Mouse (Mus musculus) gastrocnemius, adult 18-20 months (tissue): ENCODE results near the gene Ugdh. TPM values are rescaled to one million over a fixed set of nuclear protein-coding genes. Genes with fewer than 3 reads are reported as not detected.
A peak's percentile ranks its signal among the peaks of the same experiment; 100 is the strongest.

ENCODE experiments used
- DNase-seq: peaks from one replicate; pipeline ENCODE4 v3.0.0; 2021; ENCODE audit warnings: low spot score
- total RNA-seq, 2 experiments: library from RNA; stranded (reverse); gene quantifications; 2 replicates each; pipeline ENCODE4 v1.2.3; 2021

Gene Ugdh
- total RNA-seq, 2 experiments from 2014 or later = 6.9 to 13.1 TPM

GRCm38 (mm10) chr5:65429441-65429840, 6.3 kb downstream of the Ugdh start:
- DNase-seq = no peak

GRCm38 (mm10) chr5:65428321-65428720, 7.4 kb downstream of the Ugdh start:
- DNase-seq = no peak

DNA sequence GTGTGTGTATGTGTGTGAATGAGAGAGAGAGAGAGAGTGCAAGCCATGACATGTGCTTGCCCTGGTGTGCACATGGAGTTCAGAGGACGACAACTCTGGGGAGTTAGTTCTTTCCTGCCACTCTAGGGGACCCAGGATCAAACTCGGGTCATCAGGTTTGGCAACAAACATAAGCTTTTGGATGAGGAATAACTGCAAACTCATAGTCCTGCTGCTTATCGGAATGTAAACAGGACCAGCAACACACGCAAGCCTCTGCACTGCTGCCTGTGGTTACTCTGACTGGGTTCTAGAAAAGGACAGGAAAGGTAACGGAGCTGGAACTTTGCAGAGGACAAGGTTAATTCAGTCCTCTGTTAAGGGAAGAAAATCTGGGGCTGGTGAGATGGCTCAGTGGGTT, 10.5 kb downstream of the Ugdh start:
- no peak for DNase-seq

- no peak for DNase-seq
Measured at GRCm38 (mm10) chr5:65424215-65424614, 11.5 kb downstream of the Ugdh start.

DNA sequence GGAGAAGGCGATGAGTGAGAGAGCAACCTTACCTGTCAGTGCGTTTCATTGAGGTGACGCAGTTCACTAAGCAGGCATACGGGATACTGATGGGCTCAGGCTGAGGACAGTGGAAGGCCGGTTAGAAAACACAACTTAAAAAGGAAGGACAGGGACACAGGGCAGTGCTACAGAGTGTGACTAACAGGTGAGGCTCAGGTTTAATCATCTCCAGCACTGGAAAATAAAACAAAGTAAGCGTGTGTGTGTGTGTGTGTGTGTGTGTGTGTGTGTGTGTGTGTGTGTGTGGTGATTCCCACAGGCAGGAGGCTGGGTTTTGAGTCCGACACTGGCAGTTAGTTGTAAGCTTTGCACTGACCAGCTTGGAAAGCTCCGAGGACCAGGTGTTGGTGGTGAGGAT, 12.9 kb downstream of the Ugdh start:
- DNase-seq = no peak

GRCm38 (mm10) chr5:65420822-65421221, 14.9 kb downstream of the Ugdh start:
- DNase-seq = no peak

DNA sequence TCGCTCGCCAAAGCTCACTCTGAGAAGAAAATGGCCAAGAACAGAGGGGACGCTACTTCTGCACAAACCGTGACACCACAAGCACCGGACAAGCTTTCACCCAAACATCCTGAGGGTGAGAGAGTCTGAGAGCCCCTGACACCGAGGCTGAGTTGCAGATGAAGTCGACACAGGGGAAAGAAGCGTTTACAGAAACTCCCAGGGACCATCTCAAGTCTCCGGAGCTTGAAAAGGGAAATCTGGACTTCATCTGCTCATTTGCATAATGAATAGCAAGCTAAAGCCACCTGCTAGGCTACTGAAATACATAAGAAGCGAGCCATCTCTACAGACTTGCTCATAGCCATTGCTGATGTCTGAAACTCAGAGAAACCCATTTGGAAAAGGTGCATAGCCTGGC, 16.6 kb downstream of the Ugdh start:
- no peak for DNase-seq

- no peak for DNase-seq
Measured at GRCm38 (mm10) chr5:65415653-65416458, 19.9 kb downstream of the Ugdh start.

DNA sequence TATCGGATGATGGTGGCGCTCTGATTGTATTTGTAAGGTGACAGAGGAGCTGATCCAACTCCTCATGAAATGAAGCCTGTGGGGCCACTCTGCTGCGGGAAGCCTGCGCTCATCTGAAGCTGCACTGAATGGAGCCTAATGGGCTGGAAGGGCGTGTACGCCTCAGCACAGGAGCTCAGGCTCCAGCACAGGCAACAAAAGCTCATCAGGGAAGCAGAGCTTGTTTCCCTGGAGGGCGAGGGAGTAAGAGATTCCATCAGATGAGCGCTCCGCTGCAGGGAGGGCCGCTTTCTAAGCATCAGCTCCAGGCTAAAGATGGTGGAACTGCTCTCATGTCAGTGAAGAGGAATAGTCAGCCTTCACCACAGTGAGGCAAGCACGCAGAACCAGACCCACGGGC, 27.8 kb downstream of the Ugdh start:
- DNase-seq = no peak

GRCm38 (mm10) chr5:65401251-65401994, 34.3 kb downstream of the Ugdh start:
- peak; percentile 89 for DNase-seq

- no peak for DNase-seq
Measured at GRCm38 (mm10) chr5:65394425-65394824, 41.3 kb downstream of the Ugdh start.

GRCm38 (mm10) chr5:65391753-65392152, 44.0 kb downstream of the Ugdh start:
- DNase-seq = no peak

- peak; percentile 99 for DNase-seq
Measured at GRCm38 (mm10) chr5:65390648-65391644, 44.8 kb downstream of the Ugdh start, which contains the start of the genes Rpl9 and Lias. TSS of gene Rpl9 (minus strand) at chr5:65391444. TSS of gene Lias (plus strand) at chr5:65391497.

DNA sequence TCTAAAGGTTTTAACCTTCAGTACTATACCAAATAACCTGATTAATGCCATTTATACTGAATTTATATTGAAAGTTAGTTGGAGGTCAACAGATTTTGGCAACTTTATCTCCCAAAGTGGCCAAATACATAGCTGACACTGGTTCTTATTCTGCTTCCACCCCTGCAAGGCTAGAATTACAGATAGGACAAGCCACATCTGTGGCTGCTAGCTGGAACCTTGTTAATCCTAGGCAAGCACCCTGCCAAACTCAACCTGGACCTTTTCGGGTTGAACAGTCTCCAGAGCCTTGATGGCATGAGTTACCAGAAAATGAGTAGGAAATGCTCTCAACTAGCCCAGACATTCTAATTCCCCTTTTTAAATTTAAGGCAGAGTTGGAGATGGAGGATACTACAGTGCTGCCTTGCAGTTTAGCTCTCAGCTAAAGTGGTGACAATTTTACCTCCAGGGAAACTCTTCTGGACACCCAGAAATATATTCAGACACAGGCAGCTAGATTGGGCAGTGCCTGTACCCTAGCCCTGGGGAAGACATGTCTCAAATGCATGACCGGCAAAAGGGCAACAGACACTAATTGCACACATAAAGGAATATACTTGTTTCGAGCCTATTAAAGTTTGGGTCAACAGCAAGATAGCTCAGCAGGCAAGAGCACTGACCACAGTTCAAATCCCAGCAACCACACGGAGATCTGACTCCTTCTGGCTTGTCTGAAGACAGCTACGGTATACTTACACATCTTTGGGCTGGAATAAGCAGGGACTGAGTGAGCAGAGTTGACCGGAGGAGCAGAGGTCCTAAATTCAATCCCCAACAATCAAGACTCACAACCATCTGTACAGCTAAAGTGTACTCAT, 48.5 kb downstream of the Ugdh start:
- no peak for DNase-seq

GRCm38 (mm10) chr5:65385704-65386103, 50.0 kb downstream of the Ugdh start:
- no peak for DNase-seq

GRCm38 (mm10) chr5:65374746-65375145, 61.0 kb downstream of the Ugdh start:
- DNase-seq = no peak

- DNase-seq = no peak
Measured at GRCm38 (mm10) chr5:65371551-65371950, 64.2 kb downstream of the Ugdh start.

- no peak for DNase-seq
Measured at GRCm38 (mm10) chr5:65367837-65368236, 67.9 kb downstream of the Ugdh start.
